Mouse (Mus musculus): ENCODE results near the gene Zscan5b. TPM values are rescaled to one million over a fixed set of nuclear protein-coding genes. Genes with fewer than 3 reads are reported as not detected.
"Not testable (repeated sequence)": the region's sequence is repeated elsewhere in the genome, so short reads cannot be mapped to it uniquely, and the experiment has no call there.

Zscan5b gene
- polyA plus RNA-seq, 1 experiment from 2014 or later: not detected

DNA sequence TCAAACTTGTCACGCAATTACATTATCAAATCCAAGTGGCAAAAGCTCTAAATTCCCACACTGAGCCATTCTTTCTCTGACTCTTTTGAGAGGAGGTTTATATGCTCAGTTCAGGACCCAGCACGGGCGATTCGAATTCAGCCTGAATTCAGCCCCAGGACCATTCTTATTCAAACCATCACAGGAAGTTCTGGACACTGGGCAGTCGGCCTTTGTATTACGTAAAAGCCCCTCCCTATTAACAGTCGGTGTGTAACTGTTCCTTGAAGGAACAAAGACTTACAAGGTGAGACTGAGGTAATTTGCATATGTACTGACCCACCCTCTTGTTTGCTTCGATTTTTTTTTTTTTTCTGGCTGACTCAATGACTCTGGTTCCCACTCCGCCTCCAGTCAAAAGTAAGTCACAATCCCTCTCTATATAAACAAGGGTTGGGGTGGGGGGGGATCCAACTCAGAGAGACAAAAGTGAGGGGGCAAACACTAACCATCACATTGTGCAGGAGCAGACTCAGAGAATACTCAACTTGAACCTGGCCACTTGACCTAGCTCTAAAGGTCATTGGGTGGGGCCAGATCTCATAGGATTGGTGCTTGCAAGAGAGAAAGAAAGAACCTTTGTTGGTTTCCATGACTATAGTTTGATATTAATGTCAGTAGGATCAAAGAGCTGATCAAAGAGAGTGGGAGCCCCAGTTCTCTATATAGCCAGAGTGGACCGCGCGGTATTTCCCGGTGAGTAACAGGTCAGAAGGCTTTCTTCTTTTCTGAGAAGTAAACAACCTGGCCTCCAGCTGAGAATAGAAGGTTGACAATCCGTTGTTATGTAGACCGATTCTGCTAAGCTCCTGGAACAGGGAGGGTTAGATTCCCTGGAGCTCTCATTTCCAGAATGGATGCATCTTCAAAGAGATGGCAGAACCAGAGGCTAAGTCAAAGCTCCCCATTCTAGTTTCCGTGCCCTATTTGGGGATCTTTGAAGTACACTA, 36.4 kb downstream of the Zscan5b start:
- H3K9ac ChIP-seq (ENCODE audit: low read length): no peak overlapping the region
- no peaks in the 10 kb centered on the region for H3K4me1 ChIP-seq (ENCODE audit: control insufficient read depth, insufficient read depth, low read length)
- no peaks in the 10 kb centered on the region for H3K27me3 ChIP-seq (ENCODE audit: control insufficient read depth, insufficient read depth, low read length)
- no peak for ATAC-seq (replicated peaks; ENCODE audit: extremely low read depth, insufficient read depth, low FRiP score)
- H3K9me3 ChIP-seq (replicated peaks; ENCODE audit: control insufficient read depth, low read length): no peaks in the 10 kb centered on the region
- no peak overlapping the region for H3K4me2 ChIP-seq (ENCODE audit: low read depth, low read length)
- H3K27ac ChIP-seq (ENCODE audit: low read length): no peak overlapping the region
- no peak overlapping the region for H3K4me3 ChIP-seq (ENCODE audit: low read length)
- no peaks in the 10 kb centered on the region for H3K36me3 ChIP-seq (ENCODE audit: control insufficient read depth, insufficient read depth)
- 40% methylated on average over 16 of the region's 16 CpGs for WGBS

DNA sequence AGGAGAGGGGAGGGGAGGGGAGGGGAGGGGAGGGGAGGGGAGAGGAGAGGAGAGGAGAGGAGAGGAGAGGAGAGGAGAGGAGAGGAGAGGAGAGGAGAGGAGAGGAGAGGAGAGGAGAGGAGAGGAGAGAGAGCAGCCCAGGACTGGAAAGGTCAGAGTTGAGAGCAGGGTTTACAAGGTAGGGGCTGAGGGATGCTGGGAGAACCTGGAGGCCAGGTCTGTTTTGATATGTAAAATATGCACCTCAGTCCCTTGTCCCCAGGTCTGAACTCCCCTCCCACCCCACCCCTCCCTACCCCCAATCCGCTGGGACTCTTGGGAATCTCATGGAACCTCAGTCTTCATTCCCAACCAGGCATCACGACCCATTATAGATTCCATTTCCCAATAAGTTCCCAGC, 37.9 kb downstream of the Zscan5b start:
- 39% methylated on average over 2 of the region's 2 CpGs for WGBS
- H3K27me3 ChIP-seq (ENCODE audit: control insufficient read depth, insufficient read depth, low read length); H3K4me3 ChIP-seq (ENCODE audit: low read length); H3K9me3 ChIP-seq (replicated peaks; ENCODE audit: control insufficient read depth, low read length); H3K9ac ChIP-seq (ENCODE audit: low read length); H3K4me2 ChIP-seq (ENCODE audit: low read depth, low read length); H3K27ac ChIP-seq (ENCODE audit: low read length); H3K36me3 ChIP-seq (ENCODE audit: control insufficient read depth, insufficient read depth); ATAC-seq (replicated peaks; ENCODE audit: extremely low read depth, insufficient read depth, low FRiP score); H3K4me1 ChIP-seq (ENCODE audit: control insufficient read depth, insufficient read depth, low read length): not testable (repeated sequence)

DNA sequence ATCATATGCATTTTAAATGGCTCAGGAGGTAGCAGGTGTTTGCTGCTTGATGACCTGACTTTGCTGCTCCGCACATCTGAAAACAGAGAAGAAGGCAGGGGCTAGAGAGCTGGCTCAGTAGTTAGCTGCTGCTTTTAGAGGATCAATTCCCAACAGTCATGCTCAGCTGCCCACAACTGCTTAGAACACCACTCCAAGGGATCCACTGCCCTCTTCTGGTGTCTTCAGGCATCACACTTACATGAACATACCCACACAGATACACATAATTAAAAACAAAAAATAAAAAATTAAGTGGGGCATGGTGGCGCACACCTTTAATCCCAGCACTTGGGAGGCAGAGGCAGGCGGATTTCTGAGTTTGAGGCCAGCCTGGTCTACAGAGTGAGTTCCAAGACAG, 40.0 kb downstream of the Zscan5b start:
- H3K9ac ChIP-seq (ENCODE audit: low read length): no peak overlapping the region
- no peaks in the 10 kb centered on the region for H3K36me3 ChIP-seq (ENCODE audit: control insufficient read depth, insufficient read depth)
- H3K4me2 ChIP-seq (ENCODE audit: low read depth, low read length): no peak overlapping the region
- ATAC-seq (replicated peaks; ENCODE audit: extremely low read depth, insufficient read depth, low FRiP score): no peak
- no peak overlapping the region for H3K27ac ChIP-seq (ENCODE audit: low read length)
- WGBS: 71% methylated on average over 3 of the region's 3 CpGs
- H3K9me3 ChIP-seq (replicated peaks; ENCODE audit: control insufficient read depth, low read length): no peaks in the 10 kb centered on the region
- H3K27me3 ChIP-seq (ENCODE audit: control insufficient read depth, insufficient read depth, low read length): no peaks in the 10 kb centered on the region
- no peak overlapping the region for H3K4me3 ChIP-seq (ENCODE audit: low read length)
- H3K4me1 ChIP-seq (ENCODE audit: control insufficient read depth, insufficient read depth, low read length): no peaks in the 10 kb centered on the region

DNA sequence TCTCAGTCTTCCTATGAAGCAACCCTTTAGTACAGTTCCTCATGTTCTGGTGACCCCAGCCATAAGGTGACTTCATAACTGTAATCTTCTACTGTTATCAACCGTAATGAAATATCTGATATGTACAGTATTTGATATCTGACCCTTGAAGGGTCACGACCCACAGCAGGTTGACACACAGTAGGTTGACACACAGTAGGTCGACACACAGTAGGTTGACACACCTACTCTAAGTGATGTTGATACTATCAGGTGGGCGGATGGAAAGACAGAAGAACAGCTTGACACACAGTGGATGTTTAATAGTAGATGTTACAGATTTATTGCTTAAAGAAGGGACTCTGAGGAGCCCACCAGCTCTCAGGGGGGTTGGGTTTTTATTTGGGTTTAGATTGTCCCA, 40.9 kb downstream of the Zscan5b start:
- Histone ChIP-seq H3K9me3 (replicated peaks; ENCODE audit: control insufficient read depth, low read length) (no peaks in the 10 kb centered on the region), H3K4me3 (ENCODE audit: low read length) (no peak overlapping the region), H3K36me3 (ENCODE audit: control insufficient read depth, insufficient read depth) (no peaks in the 10 kb centered on the region), H3K9ac (ENCODE audit: low read length) (no peak overlapping the region), H3K4me2 (ENCODE audit: low read depth, low read length) (no peak overlapping the region), H3K27me3 (ENCODE audit: control insufficient read depth, insufficient read depth, low read length) (no peaks in the 10 kb centered on the region), H3K4me1 (ENCODE audit: control insufficient read depth, insufficient read depth, low read length) (no peaks in the 10 kb centered on the region), H3K27ac (ENCODE audit: low read length) (no peak overlapping the region)
- 72% methylated on average over 4 of the region's 4 CpGs for WGBS
- ATAC-seq (replicated peaks; ENCODE audit: extremely low read depth, insufficient read depth, low FRiP score): no peak

DNA sequence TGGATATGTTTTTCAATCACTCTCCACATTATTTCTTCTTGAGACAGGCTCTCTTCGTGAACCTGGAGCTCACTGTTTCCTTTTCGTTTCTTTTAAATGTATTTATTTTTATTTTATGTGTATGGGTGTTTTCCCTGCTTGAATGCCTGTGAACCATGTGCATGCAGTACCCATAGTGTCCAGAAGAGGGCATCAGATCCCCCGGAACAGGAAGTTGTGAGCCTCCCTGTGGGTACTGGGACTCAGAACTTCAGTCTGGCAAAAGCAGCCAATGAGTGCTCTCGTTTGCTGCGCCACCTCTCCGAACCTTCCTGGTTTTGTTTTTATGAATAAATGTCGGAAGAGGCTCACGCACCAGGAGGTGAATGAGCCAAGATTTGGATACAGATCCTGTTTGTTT, 43.6 kb downstream of the Zscan5b start:
- no peak overlapping the region for H3K4me2 ChIP-seq (ENCODE audit: low read depth, low read length)
- no peaks in the 10 kb centered on the region for H3K27me3 ChIP-seq (ENCODE audit: control insufficient read depth, insufficient read depth, low read length)
- no peaks in the 10 kb centered on the region for H3K36me3 ChIP-seq (ENCODE audit: control insufficient read depth, insufficient read depth)
- no peaks in the 10 kb centered on the region for H3K4me1 ChIP-seq (ENCODE audit: control insufficient read depth, insufficient read depth, low read length)
- 59% methylated on average over 8 of the region's 8 CpGs for WGBS
- H3K4me3 ChIP-seq (ENCODE audit: low read length): no peak overlapping the region
- H3K27ac ChIP-seq (ENCODE audit: low read length): no peak overlapping the region
- no peak for ATAC-seq (replicated peaks; ENCODE audit: extremely low read depth, insufficient read depth, low FRiP score)
- no peaks in the 10 kb centered on the region for H3K9me3 ChIP-seq (replicated peaks; ENCODE audit: control insufficient read depth, low read length)
- H3K9ac ChIP-seq (ENCODE audit: low read length): no peak overlapping the region

DNA sequence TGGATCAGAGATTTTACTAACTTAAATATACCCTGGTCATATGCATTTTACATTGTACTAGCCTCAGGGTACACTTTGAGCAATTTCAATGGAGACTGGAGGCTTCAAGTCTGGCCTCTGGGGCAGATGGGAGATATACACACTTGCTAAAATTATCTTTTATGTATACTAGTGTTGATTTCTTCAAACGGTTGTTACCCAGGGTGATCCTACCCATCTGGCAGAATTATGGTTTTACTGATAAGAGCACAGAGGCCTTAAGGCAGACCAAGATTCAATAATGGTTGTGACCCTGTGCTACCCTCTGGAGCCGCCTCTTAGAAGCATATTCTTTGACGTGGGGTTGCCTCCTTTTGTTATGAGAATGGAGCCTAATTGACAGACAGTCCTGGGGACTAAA, 55.8 kb downstream of the Zscan5b start:
- H3K4me2 ChIP-seq (ENCODE audit: low read depth, low read length): no peak overlapping the region
- H3K9me3 ChIP-seq (replicated peaks; ENCODE audit: control insufficient read depth, low read length): no peaks in the 10 kb centered on the region
- no peak overlapping the region for H3K4me3 ChIP-seq (ENCODE audit: low read length)
- 48% methylated on average over 3 of the region's 3 CpGs for WGBS
- H3K36me3 ChIP-seq (ENCODE audit: control insufficient read depth, insufficient read depth): no peaks in the 10 kb centered on the region
- H3K4me1 ChIP-seq (ENCODE audit: control insufficient read depth, insufficient read depth, low read length): no peaks in the 10 kb centered on the region
- H3K27ac ChIP-seq (ENCODE audit: low read length): no peak overlapping the region
- ATAC-seq (replicated peaks; ENCODE audit: extremely low read depth, insufficient read depth, low FRiP score): no peak
- no peaks in the 10 kb centered on the region for H3K27me3 ChIP-seq (ENCODE audit: control insufficient read depth, insufficient read depth, low read length)
- H3K9ac ChIP-seq (ENCODE audit: low read length): no peak overlapping the region

DNA sequence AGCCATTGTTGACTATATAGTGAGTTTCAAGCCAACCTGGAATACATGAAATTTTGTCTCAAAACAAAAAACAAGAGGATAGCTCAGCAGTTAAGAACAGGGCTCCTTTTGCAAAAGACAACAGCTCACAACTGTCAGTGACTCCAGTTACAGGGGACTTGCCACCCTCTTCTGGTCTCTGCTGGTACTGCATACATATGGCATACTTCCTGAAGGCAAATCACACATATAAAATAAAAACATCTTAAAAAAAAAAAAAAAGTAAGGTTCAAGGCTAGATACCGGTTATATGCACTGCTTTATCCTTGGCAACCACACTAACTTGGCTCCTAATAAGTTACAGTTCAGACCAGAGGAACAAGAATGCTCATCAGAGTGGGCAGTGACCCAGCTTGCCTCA, 60.7 kb downstream of the Zscan5b start:
- Histone ChIP-seq H3K9me3 (replicated peaks; ENCODE audit: control insufficient read depth, low read length) (no peaks in the 10 kb centered on the region), H3K4me2 (ENCODE audit: low read depth, low read length) (peak overlapping the region; percentile 79), H3K27me3 (ENCODE audit: control insufficient read depth, insufficient read depth, low read length) (no peaks in the 10 kb centered on the region), H3K9ac (ENCODE audit: low read length) (peak overlapping the region; percentile 75), H3K27ac (ENCODE audit: low read length) (peak overlapping the region; percentile 85), H3K4me3 (ENCODE audit: low read length) (peak overlapping the region; percentile 70), H3K36me3 (ENCODE audit: control insufficient read depth, insufficient read depth) (no peaks in the 10 kb centered on the region), H3K4me1 (ENCODE audit: control insufficient read depth, insufficient read depth, low read length) (peaks cover 9% of the 10 kb centered on the region; the same call in 1 of the 2 replicates)
- no peak for ATAC-seq (replicated peaks; ENCODE audit: extremely low read depth, insufficient read depth, low FRiP score)
- 3% methylated on average over 1 of the region's 1 CpGs for WGBS

DNA sequence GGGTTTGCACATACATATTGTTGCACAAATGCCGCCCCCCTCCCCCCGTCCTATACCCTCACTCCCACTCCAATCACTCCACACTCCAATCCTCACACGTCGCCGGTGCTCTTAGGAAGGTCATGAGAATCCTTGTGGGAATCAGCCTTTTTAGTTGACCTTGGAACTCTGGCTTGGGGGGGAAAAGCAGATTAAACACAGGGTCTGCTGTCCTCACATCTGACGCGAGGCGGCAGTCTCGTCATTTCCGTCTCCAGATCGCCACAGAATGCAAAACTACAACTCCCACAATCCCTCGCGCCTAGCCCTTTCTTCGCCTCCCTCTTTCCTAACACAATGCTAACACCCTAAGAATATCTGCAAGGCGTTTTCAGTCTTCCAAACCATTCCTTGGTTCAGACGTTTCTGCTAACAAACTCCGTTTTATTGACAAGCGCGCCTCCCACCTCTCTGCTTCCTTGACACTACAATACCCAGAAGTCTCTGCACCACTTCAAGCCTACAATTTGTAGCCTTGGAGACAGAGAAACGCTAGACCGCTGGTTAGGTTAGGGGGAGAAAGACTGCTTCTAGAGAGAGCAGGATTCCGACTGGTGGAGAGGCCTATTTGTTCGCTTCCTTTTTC, 61.5 kb downstream of the Zscan5b start:
- H3K27me3 ChIP-seq (ENCODE audit: control insufficient read depth, insufficient read depth, low read length): no peaks in the 10 kb centered on the region
- H3K4me1 ChIP-seq (ENCODE audit: control insufficient read depth, insufficient read depth, low read length): peaks cover 9% of the 10 kb centered on the region; the same call in 1 of the 2 replicates
- peak; percentile 34 for ATAC-seq (replicated peaks; ENCODE audit: extremely low read depth, insufficient read depth, low FRiP score)
- H3K9me3 ChIP-seq (replicated peaks; ENCODE audit: control insufficient read depth, low read length): no peaks in the 10 kb centered on the region
- peak overlapping the region; percentile 85 for H3K27ac ChIP-seq (ENCODE audit: low read length)
- peak overlapping the region; percentile 75 for H3K9ac ChIP-seq (ENCODE audit: low read length)
- no peaks in the 10 kb centered on the region for H3K36me3 ChIP-seq (ENCODE audit: control insufficient read depth, insufficient read depth)
- under 1% methylated on average over 23 of the region's 23 CpGs for WGBS
- peak overlapping the region; percentile 70 for H3K4me3 ChIP-seq (ENCODE audit: low read length)
- H3K4me2 ChIP-seq (ENCODE audit: low read depth, low read length): peak overlapping the region; percentile 79

DNA sequence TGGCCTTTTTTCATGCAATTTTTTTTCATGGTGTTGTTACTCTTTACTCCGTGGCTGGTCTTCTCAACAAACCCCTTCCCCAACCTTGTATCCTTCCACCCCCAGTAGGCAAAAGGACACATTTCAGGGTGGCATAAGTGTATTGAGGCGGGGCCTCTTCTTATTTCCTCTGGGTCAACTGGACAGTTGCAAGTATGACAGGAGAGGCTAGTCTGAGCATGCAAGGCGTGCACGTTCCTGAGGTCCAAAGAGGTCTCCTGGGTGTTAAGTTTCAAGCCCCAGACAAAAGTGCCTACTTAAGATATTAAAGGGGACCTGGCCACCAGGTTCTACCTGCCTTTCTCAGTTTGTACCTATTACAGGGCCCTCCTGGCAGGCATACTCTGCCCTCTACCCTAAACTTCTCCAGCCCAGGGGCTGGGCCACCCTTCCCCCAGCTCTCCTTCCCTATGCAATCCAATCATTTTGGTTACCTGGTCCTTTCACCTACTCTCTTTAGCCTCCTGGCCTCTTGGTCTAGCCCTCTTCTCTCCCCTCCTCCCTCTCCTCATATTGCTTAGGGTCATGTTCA, 62.4 kb downstream of the Zscan5b start:
- Histone ChIP-seq H3K4me1 (ENCODE audit: control insufficient read depth, insufficient read depth, low read length) (peaks cover 9% of the 10 kb centered on the region; the same call in 1 of the 2 replicates), H3K9me3 (replicated peaks; ENCODE audit: control insufficient read depth, low read length) (no peaks in the 10 kb centered on the region), H3K4me3 (ENCODE audit: low read length) (no peak overlapping the region), H3K27ac (ENCODE audit: low read length) (no peak overlapping the region), H3K9ac (ENCODE audit: low read length) (no peak overlapping the region), H3K27me3 (ENCODE audit: control insufficient read depth, insufficient read depth, low read length) (no peaks in the 10 kb centered on the region), H3K4me2 (ENCODE audit: low read depth, low read length) (no peak overlapping the region), H3K36me3 (ENCODE audit: control insufficient read depth, insufficient read depth) (no peaks in the 10 kb centered on the region)
- 85% methylated on average over 4 of the region's 4 CpGs for WGBS
- ATAC-seq (replicated peaks; ENCODE audit: extremely low read depth, insufficient read depth, low FRiP score): no peak
